Mouse (Mus musculus) liver, embryonic 15.5 days (tissue): ENCODE data around the gene Psen2. TPM values are rescaled to one million over a fixed set of nuclear protein-coding genes. Genes with fewer than 3 reads are reported as not detected.
A peak's percentile ranks its signal among the peaks of the same experiment; 100 is the strongest.

ENCODE experiments used
- ATAC-seq: fragments of 200-750 bp; cut with Nextera tagmentation; 2 replicates; pipeline ENCODE4 v1.8.0; 2017; ENCODE audit warnings: moderate number of reproducible peaks, mild to moderate bottlenecking, moderate library complexity; ENCODE audit not compliant: insufficient read depth
- H3K27ac ChIP-seq: fragments of 300-500 bp; sonication (generic); replicated peaks from 2 replicates; pipeline ENCODE4 v1.5.1; 2015; ENCODE audit warnings: mild to moderate bottlenecking, inconsistent platforms
- H3K27me3 ChIP-seq: fragments of 300-500 bp; sonication (generic); 2 replicates; pipeline ENCODE4 v1.6.1; 2015; ENCODE audit warnings: mild to moderate bottlenecking, inconsistent platforms
- H3K36me3 ChIP-seq: fragments of 300-500 bp; sonication (generic); replicated peaks from 2 replicates; pipeline ENCODE4 v1.6.1; 2015; ENCODE audit warnings: moderate library complexity, mild to moderate bottlenecking, inconsistent platforms
- H3K4me1 ChIP-seq: fragments of 300-500 bp; sonication (generic); replicated peaks from 2 replicates; pipeline ENCODE4 v1.6.1; 2015; ENCODE audit warnings: inconsistent platforms
- H3K4me2 ChIP-seq: fragments of 300-500 bp; sonication (generic); 2 replicates; pipeline ENCODE4 v1.6.1; 2015; ENCODE audit warnings: moderate library complexity, mild to moderate bottlenecking, inconsistent platforms
- H3K4me3 ChIP-seq: fragments of 300-500 bp; sonication (generic); replicated peaks from 2 replicates; pipeline ENCODE4 v1.5.1; 2015; ENCODE audit warnings: mild to moderate bottlenecking, inconsistent platforms
- H3K9ac ChIP-seq: fragments of 300-500 bp; sonication (generic); 2 replicates; pipeline ENCODE4 v1.6.1; 2015; ENCODE audit warnings: moderate library complexity, mild to moderate bottlenecking, inconsistent platforms
- H3K9me3 ChIP-seq: fragments of 300-500 bp; sonication (generic); replicated peaks from 2 replicates; pipeline ENCODE4 v1.6.1; 2016; ENCODE audit warnings: inconsistent platforms
- WGBS: fragments of 180-500 bp; shearing (Covaris S2); methylation state at CpG from one replicate; pipeline ENCODE4 v1.1.7; 2015; ENCODE audit warnings: mixed read lengths; ENCODE audit not compliant: insufficient replicate concordance; 5-methylcytosine and 5-hydroxymethylcytosine counted together
- polyA plus RNA-seq: library from polyadenylated mRNA; unstranded; fragments of >200 nt; fragmentation: Nextera tagmentation; extraction: Ambion mirVana; gene quantifications from 2 replicates; pipeline ENCODE4 v1.2.1, GENCODE M21; 2015

Gene Psen2
- polyA plus RNA-seq, 1 experiment from 2014 or later = 27.0 TPM

DNA sequence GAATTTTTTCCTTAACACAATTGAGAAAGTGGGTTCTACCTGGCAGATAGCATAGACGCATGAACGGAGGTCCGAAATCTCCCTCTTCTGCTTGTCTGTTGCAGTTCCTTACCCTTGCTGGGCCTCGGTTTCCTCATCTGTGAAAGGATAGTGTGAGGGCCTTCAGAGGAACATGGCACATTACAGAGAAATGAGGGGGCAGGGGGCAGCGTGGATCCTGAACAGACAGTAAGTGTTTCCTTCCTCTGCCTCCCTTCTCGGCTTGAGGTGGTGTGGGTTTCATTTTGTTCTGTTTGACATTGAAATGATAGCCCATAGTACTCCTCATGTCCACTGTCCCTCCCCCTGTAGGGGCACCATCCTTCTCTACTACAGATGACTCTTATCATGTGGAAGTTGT lies 5.8 kb downstream of the Psen2 start:
- Histone ChIP-seq H3K36me3 (no peaks in the 10 kb centered on the region), H3K27ac (no peak overlapping the region), H3K9ac (no peak overlapping the region), H3K27me3 (no peaks in the 10 kb centered on the region), H3K4me2 (0 out of 2 replicates have a peak overlapping the region, but pooled peaks have one; percentile 100), H3K4me1 (peaks cover 93% of the 10 kb centered on the region), H3K4me3 (no peak overlapping the region), H3K9me3 (no peaks in the 10 kb centered on the region)
- no peak for ATAC-seq
- 71% methylated on average over 6 of the region's 6 CpGs for WGBS

DNA sequence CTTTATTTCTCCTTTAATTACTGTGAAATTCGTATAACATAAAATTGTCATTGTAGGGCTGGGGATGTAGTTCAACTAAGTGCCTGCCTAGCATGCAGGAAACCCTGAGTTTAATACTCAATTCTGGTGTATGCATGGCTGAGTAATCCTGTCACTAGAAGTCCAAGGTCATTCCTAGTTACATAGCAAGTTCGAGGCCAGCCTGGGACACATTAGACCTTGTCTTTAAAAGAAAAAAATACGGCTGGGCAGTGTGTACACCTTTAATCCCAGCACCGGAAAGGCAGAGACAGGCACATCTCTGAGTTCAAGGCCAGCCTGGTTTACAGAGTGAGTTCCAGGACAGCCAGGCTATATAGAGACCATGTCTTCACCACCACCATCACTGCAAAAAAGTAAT lies 6.4 kb downstream of the Psen2 start:
- peak overlapping the region; percentile 91 for H3K27ac ChIP-seq

DNA sequence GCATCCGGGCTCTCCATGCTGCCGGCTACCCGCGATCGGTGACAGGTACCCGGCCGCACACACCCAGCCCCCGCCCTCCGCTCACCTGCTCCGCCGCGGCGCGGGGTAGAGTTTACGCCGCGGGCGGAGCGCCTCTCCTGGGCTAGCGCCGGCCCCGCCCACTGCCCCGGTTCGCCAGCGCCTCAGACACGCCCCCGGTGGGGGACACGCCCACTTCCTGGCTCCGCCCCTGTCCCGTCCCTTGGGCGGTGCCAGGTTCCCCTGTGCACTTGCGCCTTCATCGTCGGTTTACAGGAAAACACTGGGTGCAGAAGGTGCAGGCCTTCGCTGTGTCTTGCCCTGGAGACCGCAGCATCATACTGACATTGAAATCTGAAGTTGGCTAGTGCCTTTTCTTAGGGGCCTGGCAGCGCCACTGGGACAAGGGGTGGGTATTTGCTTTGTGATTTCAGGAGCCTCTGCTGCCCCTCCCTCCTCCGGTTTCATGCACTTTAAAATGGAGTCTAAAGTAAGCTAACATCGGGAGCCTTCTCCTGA lies 7.0 kb downstream of the Psen2 start:
- peak overlapping the region; percentile 100 for H3K4me2 ChIP-seq
- H3K27me3 ChIP-seq = no peaks in the 10 kb centered on the region
- H3K9me3 ChIP-seq = no peaks in the 10 kb centered on the region
- no peaks in the 10 kb centered on the region for H3K36me3 ChIP-seq
- H3K4me3 ChIP-seq = peak overlapping the region; percentile 93
- peak; percentile 89 for ATAC-seq
- peaks cover 91% of the 10 kb centered on the region for H3K4me1 ChIP-seq
- H3K27ac ChIP-seq = peak overlapping the region; percentile 91
- WGBS = 1% methylated on average over 37 of the region's 39 CpGs
- H3K9ac ChIP-seq = peak overlapping the region; percentile 85

More for the DNA sequence above, 6.4 kb downstream of the Psen2 start:
- Histone ChIP-seq H3K4me1 (peaks cover 91% of the 10 kb centered on the region), H3K9ac (peak overlapping the region; percentile 85), H3K27me3 (no peaks in the 10 kb centered on the region), H3K4me3 (peak overlapping the region; percentile 93), H3K4me2 (peak overlapping the region; percentile 100), H3K9me3 (no peaks in the 10 kb centered on the region), H3K36me3 (no peaks in the 10 kb centered on the region)
- no peak for ATAC-seq
- 45% methylated on average over 4 of the region's 4 CpGs for WGBS

DNA sequence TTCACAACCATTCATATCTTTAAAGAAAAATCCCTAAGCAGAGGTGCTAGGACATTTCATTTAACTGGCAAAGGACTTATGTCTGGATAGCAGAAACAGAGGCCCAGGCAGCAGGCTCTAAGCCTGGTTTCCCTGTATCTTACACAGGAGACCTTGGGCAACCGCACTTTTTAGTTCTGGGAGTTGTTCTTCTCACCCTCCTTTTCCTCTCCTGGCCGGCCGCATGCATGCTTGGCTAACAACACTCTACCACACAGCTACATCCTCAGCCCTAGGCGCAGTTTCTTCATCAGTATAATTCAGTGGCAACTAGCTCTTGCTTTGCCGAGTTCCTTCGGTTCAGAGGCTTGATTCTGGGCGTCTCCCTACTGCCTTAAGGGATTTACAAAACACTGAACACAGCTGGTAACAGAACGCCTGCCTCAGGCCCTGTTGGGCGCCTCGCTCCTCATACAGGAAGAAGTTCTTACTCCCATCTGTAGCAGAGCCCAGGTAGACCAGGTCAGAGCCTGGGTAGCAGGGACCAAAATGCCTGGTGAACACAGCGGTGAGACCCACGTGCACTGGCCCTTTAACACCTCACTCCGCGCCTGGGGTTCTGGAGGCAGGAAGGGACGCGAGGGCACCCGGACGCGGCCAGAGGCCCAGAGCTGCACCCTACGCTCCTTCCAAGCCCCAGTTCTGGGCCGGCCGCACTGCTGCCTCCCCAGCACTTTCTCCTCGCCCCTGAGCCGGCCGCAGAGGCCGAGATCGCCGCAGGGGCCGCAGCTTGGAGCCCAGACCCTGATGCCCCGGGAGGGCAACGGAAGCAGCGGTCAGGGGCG lies 7.7 kb downstream of the Psen2 start:
- 2% methylated on average over 33 of the region's 33 CpGs for WGBS
- peaks cover 91% of the 10 kb centered on the region for H3K4me1 ChIP-seq

DNA sequence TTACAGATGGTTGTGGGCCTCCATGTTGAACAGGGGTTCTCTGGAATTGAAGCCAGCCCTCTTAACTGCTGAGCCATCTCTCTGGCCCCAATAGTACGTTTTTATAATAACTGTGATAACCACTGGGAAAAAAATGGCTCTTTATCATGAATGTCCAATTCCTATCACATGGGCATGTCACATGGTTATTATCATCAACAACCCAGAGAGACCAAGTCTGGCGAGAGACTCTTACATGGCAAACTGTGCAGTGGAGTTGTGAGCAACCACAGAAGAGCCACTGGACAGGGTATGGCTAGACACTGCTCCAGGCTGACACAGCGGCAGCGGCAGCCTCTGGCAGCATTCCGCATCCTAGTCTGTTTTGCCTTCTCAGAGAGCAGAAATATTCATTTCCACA lies 8.9 kb downstream of the Psen2 start:
- Histone ChIP-seq H3K36me3 (no peaks in the 10 kb centered on the region), H3K27me3 (no peaks in the 10 kb centered on the region), H3K4me1 (peaks cover 94% of the 10 kb centered on the region), H3K9me3 (no peaks in the 10 kb centered on the region), H3K27ac (peak overlapping the region; percentile 91), H3K4me2 (peak overlapping the region; percentile 100), H3K4me3 (peak overlapping the region; percentile 93), H3K9ac (peak overlapping the region; percentile 85; the same call in 1 of the 2 replicates)
- 37% methylated on average over 5 of the region's 5 CpGs for WGBS
- peak; percentile 24; the same call in 1 of the 2 replicates for ATAC-seq

More for the DNA sequence above, 7.7 kb downstream of the Psen2 start:
- ATAC-seq = peak; percentile 40
- Histone ChIP-seq H3K9me3 (no peaks in the 10 kb centered on the region), H3K36me3 (no peaks in the 10 kb centered on the region), H3K4me3 (peak overlapping the region; percentile 93), H3K27ac (peak overlapping the region; percentile 91), H3K4me2 (peak overlapping the region; percentile 100), H3K27me3 (no peaks in the 10 kb centered on the region), H3K9ac (peak overlapping the region; percentile 85)

DNA sequence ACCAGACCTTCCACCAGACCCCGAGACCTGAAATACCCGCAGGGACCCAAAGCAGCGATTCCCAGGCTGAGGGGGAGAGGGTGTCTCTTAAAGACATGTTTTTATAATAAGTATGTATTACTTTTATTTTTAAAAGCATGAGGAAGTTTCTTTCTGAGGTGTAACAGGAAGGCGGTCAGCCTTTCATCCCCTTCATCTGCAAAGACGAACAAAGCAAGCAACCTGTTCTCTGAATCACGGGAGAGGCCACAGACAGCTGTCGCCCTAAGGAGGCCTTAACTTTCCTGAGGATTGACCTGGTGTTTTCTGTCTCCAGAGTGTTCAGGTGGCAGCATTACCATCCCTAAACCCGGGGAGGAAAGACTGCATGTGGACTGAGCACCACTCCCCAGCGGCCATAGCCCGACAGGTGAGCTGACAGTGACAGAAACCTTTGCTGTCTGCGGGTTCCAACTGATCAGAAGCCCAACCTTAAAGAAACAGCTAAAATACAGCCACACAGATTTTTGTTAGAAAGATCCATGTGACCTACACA lies 10.5 kb downstream of the Psen2 start:
- Histone ChIP-seq H3K9ac (no peak overlapping the region), H3K4me3 (no peak overlapping the region), H3K4me2 (no peak overlapping the region), H3K9me3 (no peaks in the 10 kb centered on the region), H3K27ac (no peak overlapping the region; the same call in 1 of the 2 replicates), H3K36me3 (no peaks in the 10 kb centered on the region), H3K4me1 (peaks cover 94% of the 10 kb centered on the region), H3K27me3 (no peaks in the 10 kb centered on the region)
- 78% methylated on average over 11 of the region's 11 CpGs for WGBS
- no peak for ATAC-seq

DNA sequence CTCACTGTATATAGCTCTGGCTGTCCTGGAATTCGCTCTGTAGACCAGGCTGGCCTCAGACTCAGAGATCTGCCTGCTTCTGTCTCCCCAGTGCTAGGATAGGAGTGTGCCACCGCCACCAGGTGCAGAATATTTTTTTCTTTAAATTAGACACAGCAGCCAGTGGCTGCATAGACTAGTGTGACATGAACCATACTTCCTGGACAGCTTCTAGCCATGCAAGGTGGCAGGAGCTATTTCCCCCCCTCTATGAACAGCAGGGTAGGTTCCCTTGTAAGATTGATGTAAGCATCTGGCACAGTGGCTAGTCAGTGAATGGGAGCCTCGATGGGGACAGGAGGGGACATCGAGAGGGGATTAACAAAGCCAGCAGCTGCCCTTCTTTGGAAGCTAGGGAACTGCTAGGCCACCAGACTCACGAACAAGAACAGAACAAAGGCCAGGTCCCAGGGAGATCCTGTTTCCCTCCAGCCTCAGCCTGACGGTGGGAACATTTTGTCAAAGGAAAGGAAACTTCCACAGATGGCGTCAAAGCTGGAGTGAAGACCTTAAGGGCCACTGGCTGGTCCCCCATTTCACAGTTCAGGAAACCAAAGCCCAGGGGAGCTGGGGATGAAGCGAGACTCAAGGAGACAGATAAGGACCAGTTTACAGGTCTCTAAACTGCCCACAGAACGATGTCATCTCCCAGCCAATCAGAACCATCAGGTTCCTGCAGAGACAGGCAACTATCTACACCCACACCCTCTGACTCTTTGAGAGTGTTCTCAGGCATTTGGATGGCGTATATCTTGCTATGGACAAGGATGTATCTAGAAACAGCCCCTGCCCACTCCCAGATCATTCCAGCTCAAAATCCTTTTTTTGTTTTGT lies 11.8 kb downstream of the Psen2 start:
- Histone ChIP-seq H3K36me3 (no peaks in the 10 kb centered on the region), H3K27me3 (no peaks in the 10 kb centered on the region), H3K4me3 (no peak overlapping the region), H3K4me2 (no peak overlapping the region), H3K4me1 (peaks cover 91% of the 10 kb centered on the region), H3K9ac (no peak overlapping the region), H3K27ac (peak overlapping the region; percentile 20; the same call in 1 of the 2 replicates), H3K9me3 (no peaks in the 10 kb centered on the region)
- WGBS = 48% methylated on average over 10 of the region's 10 CpGs
- ATAC-seq = no peak

DNA sequence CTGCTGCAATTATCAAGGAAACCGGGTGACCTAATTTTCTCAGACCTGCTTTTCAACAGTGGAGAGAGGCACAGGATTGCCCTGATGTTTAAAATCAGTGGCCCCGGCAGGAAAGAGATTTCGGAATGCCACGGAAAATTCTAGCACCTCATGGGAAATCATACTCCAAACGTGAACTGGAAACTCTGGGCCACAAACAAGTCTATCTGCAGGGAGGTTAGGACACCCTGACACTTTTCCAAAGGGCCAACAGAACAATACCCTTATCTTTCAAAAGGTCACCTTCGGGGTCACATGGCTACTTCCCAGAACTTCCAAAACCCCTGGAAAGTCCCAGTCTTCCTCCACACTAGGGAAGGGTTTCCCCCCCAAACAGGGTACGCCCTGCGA lies 12.8 kb downstream of the Psen2 start:
- no peaks in the 10 kb centered on the region for H3K27me3 ChIP-seq
- no peaks in the 10 kb centered on the region for H3K9me3 ChIP-seq
- no peak for ATAC-seq
- peak overlapping the region; percentile 49 for H3K4me2 ChIP-seq
- peaks cover 86% of the 10 kb centered on the region for H3K4me1 ChIP-seq
- 45% methylated on average over 8 of the region's 8 CpGs for WGBS
- no peak overlapping the region for H3K4me3 ChIP-seq
- H3K9ac ChIP-seq = no peak overlapping the region
- H3K36me3 ChIP-seq = 0 out of 2 replicates have a peak, but pooled peaks cover under 1% of the 10 kb centered on the region
- peak overlapping the region; percentile 72; the same call in 1 of the 2 replicates for H3K27ac ChIP-seq

DNA sequence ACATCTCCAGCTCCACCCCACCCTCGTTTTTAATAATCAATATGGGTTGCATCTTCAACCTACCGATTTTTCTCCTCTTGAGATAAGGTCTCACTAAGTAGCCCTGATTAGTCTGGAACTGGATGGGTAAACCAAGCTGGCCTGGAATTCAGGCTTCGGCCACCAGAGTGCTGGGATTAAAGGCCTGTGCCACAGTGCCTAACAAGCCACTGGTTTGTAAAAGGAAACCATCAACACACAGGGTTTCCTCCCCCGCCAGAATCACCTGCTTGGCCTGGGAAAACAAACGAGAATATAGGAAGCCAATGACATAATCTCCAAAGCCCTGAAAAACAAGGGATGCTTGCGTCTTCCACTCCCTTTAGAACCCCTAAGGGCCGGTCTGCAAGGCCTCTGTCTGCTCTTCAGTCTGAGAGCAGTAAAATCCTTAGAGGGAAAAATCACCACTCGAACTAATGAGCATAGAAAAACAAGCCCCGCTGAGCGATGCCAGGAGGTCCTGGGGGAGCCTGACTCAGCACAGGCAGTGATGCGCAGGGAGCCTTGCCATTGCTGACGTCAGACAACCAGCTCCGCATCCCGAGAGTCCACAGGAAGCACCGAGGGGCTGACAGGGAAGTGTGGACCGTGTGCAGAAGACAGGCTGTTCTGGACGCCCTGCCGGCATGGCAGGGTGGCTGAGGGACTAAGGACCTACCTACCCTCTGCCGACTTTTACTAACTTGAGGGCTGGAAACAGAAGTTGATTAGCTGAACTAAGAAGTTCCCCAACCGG lies 13.4 kb downstream of the Psen2 start:
- ATAC-seq = peak; percentile 5; the same call in 1 of the 2 replicates
- Histone ChIP-seq H3K36me3 (peaks cover 6% of the 10 kb centered on the region), H3K9me3 (no peaks in the 10 kb centered on the region), H3K27me3 (no peaks in the 10 kb centered on the region), H3K27ac (peak overlapping the region; percentile 72; the same call in 1 of the 2 replicates), H3K4me3 (no peak overlapping the region), H3K4me1 (peaks cover 82% of the 10 kb centered on the region), H3K4me2 (peak overlapping the region; percentile 49), H3K9ac (no peak overlapping the region)
- 21% methylated on average over 20 of the region's 20 CpGs for WGBS

DNA sequence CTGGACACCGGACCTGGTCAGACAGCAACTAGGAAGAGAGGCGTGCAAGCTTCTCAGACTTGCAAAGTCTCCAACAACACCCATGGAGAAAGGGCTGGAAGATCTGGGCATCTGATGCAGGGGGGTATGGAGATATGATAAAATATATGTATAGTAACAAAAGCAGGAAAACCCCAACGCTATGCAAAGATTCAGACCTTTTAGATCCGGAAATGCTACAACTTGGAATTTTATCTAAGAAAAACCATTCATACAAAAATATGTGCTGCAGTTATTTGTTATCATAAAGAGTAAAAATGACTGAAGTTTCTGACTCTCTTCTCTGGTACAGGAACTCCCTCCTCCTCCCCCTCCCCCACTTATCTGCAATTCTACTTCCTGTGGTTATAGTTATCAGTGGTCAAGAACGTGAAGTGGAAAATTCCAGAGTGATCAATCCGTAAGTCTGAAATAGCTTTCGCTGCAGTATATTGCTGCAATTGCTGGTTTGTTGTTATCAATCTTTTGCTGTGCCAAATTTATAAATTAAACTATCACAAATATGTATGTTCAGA lies 14.6 kb downstream of the Psen2 start:
- peaks cover 70% of the 10 kb centered on the region for H3K4me1 ChIP-seq
- H3K4me2 ChIP-seq = peak overlapping the region; percentile 46
- no peaks in the 10 kb centered on the region for H3K9me3 ChIP-seq
- no peak overlapping the region for H3K4me3 ChIP-seq
- peaks cover 7% of the 10 kb centered on the region for H3K36me3 ChIP-seq
- no peak overlapping the region for H3K9ac ChIP-seq
- H3K27ac ChIP-seq = peak overlapping the region; percentile 72
- ATAC-seq = no peak
- WGBS = 18% methylated on average over 7 of the region's 7 CpGs
- H3K27me3 ChIP-seq = no peaks in the 10 kb centered on the region
